Mouse (Mus musculus) liver, embryonic 14.5 days (tissue): Measurements from ENCODE around the gene Tgfb2.

Source experiments
- CTCF ChIP-seq: IDR thresholded peaks from 2 replicates; pipeline ENCODE4 v1.5.1; 2016; ENCODE audit warnings: antibody characterized with exemption, low read depth, control low read depth
- EP300 ChIP-seq: IDR thresholded peaks from 2 replicates; pipeline ENCODE4 v1.6.1; 2016; ENCODE audit warnings: antibody characterized with exemption, low read depth

DNA sequence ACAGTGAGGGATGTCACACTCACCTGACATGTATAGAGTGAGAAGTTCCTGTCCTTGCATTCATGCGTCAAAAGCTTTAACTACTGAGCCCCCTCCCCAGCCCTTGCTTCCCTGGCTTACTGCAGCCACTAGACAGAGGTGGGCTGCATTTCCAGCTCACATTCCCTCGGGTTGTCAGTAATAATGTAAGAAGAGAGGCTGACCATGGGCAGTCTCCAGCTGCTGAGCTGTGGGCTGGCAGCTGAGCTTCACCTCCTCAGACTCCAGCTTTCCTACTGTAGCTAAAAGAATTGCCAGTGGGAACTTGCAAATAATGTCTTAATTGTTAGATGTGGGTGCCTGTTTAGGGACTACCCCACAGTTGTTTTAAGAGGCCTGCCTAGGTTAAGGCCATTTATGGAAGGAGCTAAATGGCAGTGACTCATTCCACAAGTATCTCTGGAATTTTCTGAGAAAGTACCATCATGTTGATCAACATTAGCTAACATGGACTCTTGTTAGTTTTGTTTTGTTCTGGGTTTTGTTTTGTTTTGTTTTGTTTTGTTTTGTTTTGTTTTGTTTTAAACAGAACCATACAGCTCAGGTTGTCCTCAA, 120.1 kb downstream of the Tgfb2 start:
- TF ChIP-seq CTCF (no peak), EP300 (no peak)
